Mouse (Mus musculus) T-cell, adult 66 days (primary cell): ENCODE measurements around the gene Acer3. TPM values are rescaled to one million over a fixed set of nuclear protein-coding genes. Genes with fewer than 3 reads are reported as not detected.

ENCODE experiments used
- total RNA-seq, 2 experiments: library from RNA; stranded (reverse); gene quantifications; 3 replicates in 1 of 2; 4 replicates in 1 of 2; pipeline ENCODE4 v1.2.4; 2023

Gene Acer3
- 1 to 10 TPM; 6.8 TPM for total RNA-seq

GRCm38 (mm10) chr7:98321083-98321482, at the start of gene Acer3:
Gene Acer3 (minus strand): TSS chr7:98321208.

GRCm38 (mm10) chr7:98361063-98361652, 40.1 kb upstream of the Acer3 start, which contains the start of gene Tsku:
Gene Tsku (minus strand): TSS chr7:98361328.

DNA sequence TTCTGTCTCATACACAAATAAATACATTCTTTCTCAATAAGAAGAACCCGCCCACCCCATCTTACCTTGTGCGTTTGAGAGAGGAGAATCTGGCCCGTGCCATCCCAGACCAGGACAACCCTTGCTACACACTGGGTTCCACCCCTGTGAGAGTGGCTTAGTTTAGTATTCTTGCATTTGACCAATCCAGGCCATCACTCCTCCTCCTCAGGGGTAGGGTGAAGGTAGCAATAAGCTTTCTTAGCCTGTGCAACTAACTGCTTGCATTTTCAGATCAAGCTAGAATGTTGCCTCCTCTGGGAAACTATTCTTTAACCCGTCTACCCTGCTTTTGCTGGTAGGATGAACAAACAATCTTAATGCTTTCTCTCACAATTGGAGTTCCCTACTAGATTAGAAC, 121.6 kb downstream of the Acer3 start, which contains the start of gene B3gnt6:
Gene B3gnt6, minus strand, starts transcription at position 101 of the 400 bp plus-strand sequence.

DNA sequence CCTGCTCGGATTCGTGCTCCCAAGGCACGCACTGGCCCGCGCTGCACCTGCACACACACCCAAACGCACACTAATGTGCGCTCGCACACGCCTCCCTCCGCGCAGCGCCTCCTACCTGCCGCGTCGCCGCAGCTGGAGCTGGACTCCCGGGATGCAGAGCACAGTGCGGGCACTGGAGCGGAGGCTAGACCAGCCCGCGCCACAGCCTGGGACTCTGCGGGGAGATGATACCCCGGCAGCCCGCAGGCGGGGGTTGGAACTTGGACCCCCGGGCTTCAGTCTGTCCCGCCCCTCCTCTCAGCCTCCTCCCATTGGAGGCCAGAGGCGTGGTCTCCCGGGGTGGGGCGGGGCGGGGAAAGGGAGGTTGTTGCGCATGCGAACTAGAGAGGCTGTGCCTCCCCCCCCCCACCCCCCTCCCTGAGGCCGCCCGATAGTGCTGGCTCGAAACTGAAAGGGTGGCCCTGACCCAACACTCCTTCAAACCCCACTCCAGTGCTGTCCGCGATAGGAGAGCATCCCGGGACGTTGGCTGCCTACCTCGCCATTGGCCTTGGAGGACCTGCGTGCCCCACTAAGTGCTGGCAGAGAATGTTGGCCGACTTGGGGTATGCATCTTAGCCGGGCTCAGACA, 143.0 kb downstream of the Acer3 start, which contains the start of gene Capn5:
Gene Capn5, minus strand, starts transcription at position 346 of the 631 bp plus-strand sequence.

Other genes starting within 250 kb of the Acer3 start
- gene Myo7a, start 201.7 kb downstream of the Acer3 start, total RNA-seq = 1 to 10 TPM; 5.0 to 6.7 TPM
- under 1 TPM in 1 of 2 experiments, not detected in 1; 0.41 TPM for gene Omp, start 175.7 kb downstream of the Acer3 start, total RNA-seq
- under 1 TPM; 0.33 to 0.96 TPM for gene Capn5, start 142.9 kb downstream of the Acer3 start, total RNA-seq
- under 1 TPM in 1 of 2 experiments, not detected in 1; 0.33 TPM for gene B3gnt6, start 121.7 kb downstream of the Acer3 start, total RNA-seq
- under 1 TPM in 1 of 2 experiments, not detected in 1; 0.26 TPM for gene Tsku, start 40.1 kb upstream of the Acer3 start, total RNA-seq
- not detected for gene Gucy2d, start 119.2 kb upstream of the Acer3 start, total RNA-seq
- 1 to 10 TPM; 8.7 to 9.6 TPM for gene Lrrc32, start 168.1 kb upstream of the Acer3 start, total RNA-seq